Mouse (Mus musculus) small intestine, adult 2 months (tissue): ENCODE results near the gene Farp2.

Source experiments
- CTCF ChIP-seq: fragments of 200-500 bp; IDR thresholded peaks from 2 replicates; pipeline ENCODE4 v1.5.1; 2012; ENCODE audit warnings: low read depth, mild to moderate bottlenecking, control low read depth, inconsistent platforms, low read length, moderate library complexity, mixed read lengths; ENCODE audit not compliant: insufficient replicate concordance, insufficient read length; ENCODE audit errors: extremely low read depth
- POLR2A ChIP-seq: fragments of 200-500 bp; IDR thresholded peaks from 2 replicates; pipeline ENCODE4 v1.6.1; 2012; ENCODE audit warnings: low read depth, mild to moderate bottlenecking, control low read depth, inconsistent platforms, low read length, moderate library complexity

DNA sequence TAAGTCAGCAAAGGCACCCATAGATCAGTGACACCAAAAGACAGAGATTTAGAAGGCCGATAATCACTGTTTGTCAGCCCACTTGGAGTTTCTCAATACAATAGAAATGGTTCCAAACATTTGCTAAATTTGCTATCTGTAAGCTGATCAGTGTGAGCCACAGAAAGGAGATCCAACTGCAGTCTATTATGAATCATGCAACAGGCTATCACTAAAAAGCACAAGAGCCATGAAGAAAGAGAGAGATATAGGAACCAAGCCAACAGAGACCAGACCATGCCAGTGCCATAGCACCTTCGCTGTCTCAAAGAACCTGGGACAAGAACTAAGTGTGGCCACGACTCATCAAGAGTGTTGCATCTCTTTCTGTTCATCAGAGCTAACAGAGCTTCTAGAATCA is 36.2 kb upstream of the Farp2 start:
- TF ChIP-seq CTCF (no peak), POLR2A (no peak)
